Mouse (Mus musculus) spleen, adult 12 weeks (tissue): Measurements from ENCODE around the gene Sorbs2.
"Not testable (repeated sequence)": the region's sequence is repeated elsewhere in the genome, so short reads cannot be mapped to it uniquely, and the experiment has no call there.

Source experiments
- DNase-seq: peaks from one replicate; pipeline ENCODE4 v3.0.0; 2022; ENCODE audit warnings: low spot score

Sorbs2 gene

GRCm38 (mm10) chr8:45844911-45845481 is 337.4 kb downstream of the Sorbs2 start:
- DNase-seq = no peak

GRCm38 (mm10) chr8:45845906-45846305 is 338.3 kb downstream of the Sorbs2 start:
- DNase-seq = no peak

- DNase-seq = no peak
Observed at GRCm38 (mm10) chr8:45855118-45855517, 347.5 kb downstream of the Sorbs2 start.

GRCm38 (mm10) chr8:45857734-45858133 is 350.1 kb downstream of the Sorbs2 start:
- DNase-seq = no peak

GRCm38 (mm10) chr8:45858391-45858790 is 350.8 kb downstream of the Sorbs2 start:
- DNase-seq = no peak

- not testable (repeated sequence) for DNase-seq
Observed at GRCm38 (mm10) chr8:45871587-45871986, 364.0 kb downstream of the Sorbs2 start.

GRCm38 (mm10) chr8:45872077-45872476 is 364.5 kb downstream of the Sorbs2 start:
- DNase-seq = no peak

GRCm38 (mm10) chr8:45874945-45875626 is 367.5 kb downstream of the Sorbs2 start:
- DNase-seq = no peak

GRCm38 (mm10) chr8:45876397-45876796 is 368.8 kb downstream of the Sorbs2 start:
- no peak for DNase-seq
